ENCODE assay signal across 32 mouse cellular contexts in the genomic region with DNA sequence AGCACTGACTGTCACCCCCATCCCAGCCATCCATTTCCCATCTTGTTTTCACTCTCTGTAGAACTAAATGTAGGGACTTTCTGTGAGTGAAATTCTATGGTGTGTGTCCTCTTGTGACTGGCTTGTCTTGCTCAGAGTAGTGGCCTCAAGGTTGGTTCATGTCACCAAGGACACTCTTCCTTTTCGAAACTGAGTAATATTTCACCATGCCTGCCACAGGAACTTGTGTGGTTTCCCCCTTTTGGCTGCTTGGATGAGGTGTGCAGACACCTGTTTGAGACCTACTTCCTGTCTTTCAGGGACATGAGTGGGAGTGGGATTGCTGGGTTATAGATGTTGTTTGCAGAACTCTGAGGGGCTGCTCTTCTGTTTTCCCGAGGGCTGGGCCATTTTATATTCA. TPM values are rescaled to one million over a fixed set of nuclear protein-coding genes. Genes with fewer than 3 reads are reported as not detected.
A peak's percentile ranks its signal among the peaks of the same experiment; 100 is the strongest.
DNase-seq lines count a peak whose midpoint lies in the region; ATAC-seq and TF ChIP-seq lines count a peak whose summit lies in the region.
"Had no signal": no experiment of that assay in that cellular context is flagged by ENCODE, and none has a peak within 500 bp of the region (broad histone marks: within the 10 kb centered on the region; RNA-seq: fewer than 3 reads in every experiment).

No protein-coding gene starts in this region.

- peak; percentile 9 for DNase-seq in A20 (ENCODE audit: low read depth, low spot score)
- peak; percentile 25 for DNase-seq in induced T-regulatory cell, adult 2 months (ENCODE audit: low read depth)
- no peak for DNase-seq in kidney, adult 18-20 months
- DNase-seq in left cerebral cortex, adult 18-20 months (ENCODE audit: low spot score in 2 of 2) = no peak
- DNase-seq: adrenal gland, postnatal 10 days; adrenal gland, postnatal 36 days; cerebellum, adult 11 months; cerebellum, adult 2 months; cerebellum, adult 9-11 months; cerebellum, postnatal 25 days; embryo, embryonic 11 days; gastrocnemius, postnatal 10 days; gastrocnemius, postnatal 36 days; heart, adult 11 months had no signal

- no peak overlapping the region for H3K4me2 ChIP-seq in kidney, embryonic 15.5 days
- H3K4me2 ChIP-seq: embryonic facial prominence, embryonic 13.5 days; forebrain, embryonic 12.5 days; forebrain, embryonic 15.5 days; heart, embryonic 11.5 days; hindbrain, embryonic 12.5 days; hindbrain, embryonic 15.5 days; intestine, embryonic 15.5 days had no signal

- H3K9ac ChIP-seq in kidney, embryonic 15.5 days = no peak overlapping the region
- H3K9ac ChIP-seq: embryonic facial prominence, embryonic 13.5 days; forebrain, embryonic 12.5 days; forebrain, embryonic 15.5 days; hindbrain, embryonic 12.5 days; hindbrain, embryonic 15.5 days; intestine, embryonic 15.5 days had no signal

- H3K9me3 ChIP-seq in kidney, embryonic 15.5 days (replicated peaks) = no peaks in the 10 kb centered on the region
- H3K9me3 ChIP-seq: embryonic facial prominence, embryonic 10.5 days; embryonic facial prominence, embryonic 13.5 days; forebrain, embryonic 12.5 days; forebrain, embryonic 15.5 days; hindbrain, embryonic 12.5 days; hindbrain, embryonic 15.5 days; intestine, embryonic 15.5 days had no signal

- no peak for ATAC-seq in kidney, embryonic 15.5 days (replicated peaks; ENCODE audit: low FRiP score)
- ATAC-seq: activated CD4-positive, CD25-positive, alpha-beta regulatory T cell, adult 4 months; CD4-positive, CD25-positive, alpha-beta regulatory T cell, adult 4 months; forebrain, embryonic 15.5 days; intestine, embryonic 15.5 days had no signal

- peaks cover 4% of the 10 kb centered on the region; the same call in 1 of the 2 replicates for H3K27me3 ChIP-seq in kidney, embryonic 15.5 days
- H3K27me3 ChIP-seq: embryonic facial prominence, embryonic 13.5 days; forebrain, embryonic 15.5 days; hindbrain, embryonic 12.5 days; hindbrain, embryonic 15.5 days; intestine, embryonic 15.5 days had no signal

- peaks cover 7% of the 10 kb centered on the region for H3K4me1 ChIP-seq in bone marrow, adult 2 months (ENCODE audit: control insufficient read depth, insufficient read depth, low read length)
- no peaks in the 10 kb centered on the region for H3K4me1 ChIP-seq in kidney, embryonic 15.5 days
- H3K4me1 ChIP-seq: embryonic facial prominence, embryonic 13.5 days; hindbrain, embryonic 12.5 days; intestine, embryonic 15.5 days had no signal

- H3K4me3 ChIP-seq in bone marrow, adult 2 months (replicated peaks; ENCODE audit: control insufficient read depth, low read depth, low read length) = no peak overlapping the region
- no peak overlapping the region for H3K4me3 ChIP-seq in kidney, embryonic 15.5 days (replicated peaks)
- H3K4me3 ChIP-seq: embryonic facial prominence, embryonic 10.5 days; embryonic facial prominence, embryonic 13.5 days; erythroblast, embryonic 14.5 days; forebrain, embryonic 12.5 days; forebrain, embryonic 15.5 days; hindbrain, embryonic 12.5 days; hindbrain, embryonic 15.5 days; intestine, embryonic 15.5 days had no signal

- no peak for TF ChIP-seq CTCF in bone marrow, adult 2 months (IDR thresholded peaks at IDR 0.05; ENCODE audit: control insufficient read depth, insufficient read depth, low read length)

- no peaks in the 10 kb centered on the region for H3K36me3 ChIP-seq in kidney, embryonic 15.5 days
- H3K36me3 ChIP-seq: embryonic facial prominence, embryonic 10.5 days; embryonic facial prominence, embryonic 13.5 days; forebrain, embryonic 12.5 days; forebrain, embryonic 15.5 days; hindbrain, embryonic 12.5 days; hindbrain, embryonic 15.5 days; intestine, embryonic 15.5 days had no signal

- H3K27ac ChIP-seq in bone marrow, adult 2 months (ENCODE audit: control insufficient read depth, insufficient read depth, low read depth, low read length, poor library complexity) = peak overlapping the region; percentile 64; the same call in 1 of the 2 replicates
- no peak overlapping the region for H3K27ac ChIP-seq in kidney, embryonic 15.5 days
- H3K27ac ChIP-seq: embryonic facial prominence, embryonic 10.5 days; embryonic facial prominence, embryonic 13.5 days; forebrain, embryonic 12.5 days; forebrain, embryonic 15.5 days; hindbrain, embryonic 12.5 days; hindbrain, embryonic 15.5 days; intestine, embryonic 15.5 days had no signal

- 16% methylated on average over 2 of the region's 2 CpGs for WGBS in bone marrow, adult 2 months
- WGBS in kidney, embryonic 15.5 days = 77% methylated on average over 2 of the region's 2 CpGs

- no peak for TF ChIP-seq POLR2A in bone marrow, adult 2 months (IDR thresholded peaks at IDR 0.05; ENCODE audit: borderline replicate concordance, control insufficient read depth, low read depth, low read length)

RNA-seq across cellular contexts. Expression of a gene that starts 20.8 kb away (rescaled TPM):
- polyA plus RNA-seq in bone marrow, adult 2 months (2011; ENCODE audit: insufficient read depth, insufficient read length, low replicate concordance, missing spikeins) = not detected in 2 replicates
- total RNA-seq in left cerebral cortex, adult 18-20 months (2021) = 1 to 10 TPM in 1 of 2 experiments, under 1 TPM in 1; 0.89 to 1.1 TPM
- polyA plus RNA-seq in kidney, embryonic 15.5 days (2015; fragmentation: Nextera tagmentation; extraction: Ambion mirVana) = 5.5 and 35.4 TPM in 2 replicates
- total RNA-seq: gastrocnemius, postnatal 36 days; heart, adult 8-10 months; heart, postnatal 25 days; hematopoietic stem cell, adult 5-6 weeks had no signal
- polyA plus RNA-seq: activated CD4-positive, CD25-positive, alpha-beta regulatory T cell, adult 4 months; C2C12; CD4-positive, CD25-positive, alpha-beta regulatory T cell, adult 4 months; erythroblast, embryonic 14.5 days had no signal

RNA-seq across cellular contexts. Expression of a gene that starts 59.0 kb away (rescaled TPM):
- polyA plus RNA-seq in bone marrow, adult 2 months (2011; ENCODE audit: insufficient read depth, insufficient read length, low replicate concordance, missing spikeins) = 0.61 TPM in 1 of 2 replicates, not detected in the other
- total RNA-seq in left cerebral cortex, adult 18-20 months (2021) = not detected
- 0.73 and 1.1 TPM in 2 replicates for polyA plus RNA-seq in kidney, embryonic 15.5 days (2015; fragmentation: Nextera tagmentation; extraction: Ambion mirVana)
- total RNA-seq: gastrocnemius, postnatal 10 days; gastrocnemius, postnatal 36 days; heart, adult 8-10 months; heart, postnatal 25 days; hematopoietic stem cell, adult 5-6 weeks had no signal
- polyA plus RNA-seq: heart, postnatal 0 days had no signal

Comparison
In these comparisons a context has a peak if more than half of its experiments do, and no peak if none do; other contexts are left out.
1. DNase-seq: peak in A20 (single experiment) and induced T-regulatory cell, adult 2 months (single experiment); none in kidney, adult 18-20 months (single experiment) and left cerebral cortex, adult 18-20 months (0 of 2).